Mouse (Mus musculus) neural tube, embryonic 12.5 days (tissue): ENCODE data around the gene Mipep. TPM values are rescaled to one million over a fixed set of nuclear protein-coding genes. Genes with fewer than 3 reads are reported as not detected.

ENCODE experiments used
- polyA plus RNA-seq: library from polyadenylated mRNA; unstranded; fragments of >200 nt; fragmentation: Nextera tagmentation; extraction: Ambion mirVana; gene quantifications from 2 replicates; pipeline ENCODE4 v1.2.1, GENCODE M21; 2016

The Mipep gene
- polyA plus RNA-seq, 1 experiment from 2014 or later = 20.3 TPM

Other genes starting within 250 kb of the Mipep start
- gene Spata13, start 150.6 kb upstream of the Mipep start, polyA plus RNA-seq = 51.0 and 58.2 TPM in 2 replicates
- 0.27 and 0.33 TPM in 2 replicates for gene C1qtnf9, start 16.4 kb upstream of the Mipep start, polyA plus RNA-seq